Mouse (Mus musculus) kidney, embryonic 14.5 days (tissue): ENCODE measurements around the gene Tuba1a. TPM values are rescaled to one million over a fixed set of nuclear protein-coding genes. Genes with fewer than 3 reads are reported as not detected.

Experiments
- ATAC-seq: fragments of 200-750 bp; cut with Nextera tagmentation; 2 replicates; pipeline ENCODE4 v1.8.0; 2017; ENCODE audit warnings: moderate number of reproducible peaks, mild to moderate bottlenecking, moderate TSS enrichment, moderate library complexity; ENCODE audit not compliant: low FRiP score, low TSS enrichment
- H3K27ac ChIP-seq: fragments of 300-500 bp; sonication (generic); 2 replicates; pipeline ENCODE4 v1.5.1; 2014; ENCODE audit warnings: low read depth, mild to moderate bottlenecking, low read length, moderate library complexity, mixed read lengths
- H3K27me3 ChIP-seq: fragments of 300-500 bp; sonication (generic); 2 replicates; pipeline ENCODE4 v1.6.1; 2014; ENCODE audit warnings: mild to moderate bottlenecking, low read length; ENCODE audit not compliant: control insufficient read depth, insufficient read depth
- H3K36me3 ChIP-seq: fragments of 300-500 bp; sonication (generic); 2 replicates; pipeline ENCODE4 v1.6.1; 2014; ENCODE audit warnings: low read length, mixed read lengths; ENCODE audit not compliant: control insufficient read depth, insufficient read depth
- H3K4me1 ChIP-seq: fragments of 300-500 bp; sonication (generic); 2 replicates; pipeline ENCODE4 v1.6.1; 2014; ENCODE audit warnings: low read length, mixed read lengths; ENCODE audit not compliant: control insufficient read depth, insufficient read depth
- H3K4me2 ChIP-seq: fragments of 300-500 bp; sonication (generic); replicated peaks from 2 replicates; pipeline ENCODE4 v1.6.1; 2014; ENCODE audit warnings: low read depth, mild to moderate bottlenecking, low read length
- H3K4me3 ChIP-seq: fragments of 300-500 bp; sonication (generic); 2 replicates; pipeline ENCODE4 v1.5.1; 2014; ENCODE audit warnings: mild to moderate bottlenecking, low read length
- H3K9ac ChIP-seq: fragments of 300-500 bp; sonication (generic); 2 replicates; pipeline ENCODE4 v1.6.1; 2014; ENCODE audit warnings: low read depth, mild to moderate bottlenecking, low read length, moderate library complexity
- H3K9me3 ChIP-seq: fragments of 300-500 bp; sonication (generic); 2 replicates; pipeline ENCODE4 v1.6.1; 2016; ENCODE audit warnings: low read length; ENCODE audit not compliant: control insufficient read depth
- WGBS: fragments of 180-500 bp; shearing (Covaris S2); extraction: QIAGEN DNeasy Blood & Tissue Kit; methylation state at CpG from one replicate; pipeline ENCODE4 v1.1.7; 2014; 5-methylcytosine and 5-hydroxymethylcytosine counted together
- polyA plus RNA-seq: library from polyadenylated mRNA; unstranded; fragments of >200 nt; fragmentation: Nextera tagmentation; extraction: Ambion mirVana; gene quantifications from 2 replicates; pipeline ENCODE4 v1.2.1, GENCODE M21; 2014

The Tuba1a gene
- polyA plus RNA-seq, 1 experiment from 2014 or later = 891 TPM

GRCm38 (mm10) chr15:98993093-98993793, 39.7 kb upstream of the Tuba1a start:
- peak; percentile 94 for ATAC-seq
- peaks cover 9% of the 10 kb centered on the region for H3K4me1 ChIP-seq
- no peaks in the 10 kb centered on the region for H3K36me3 ChIP-seq
- peak overlapping the region; percentile 94 for H3K27ac ChIP-seq
- H3K4me2 ChIP-seq = peak overlapping the region; percentile 64
- peak overlapping the region; percentile 38 for H3K4me3 ChIP-seq
- H3K27me3 ChIP-seq = no peaks in the 10 kb centered on the region
- no peaks in the 10 kb centered on the region for H3K9me3 ChIP-seq
- peak overlapping the region; percentile 63 for H3K9ac ChIP-seq
- WGBS = 6% methylated on average over 35 of the region's 35 CpGs

- H3K27me3 ChIP-seq = no peaks in the 10 kb centered on the region
- no peaks in the 10 kb centered on the region for H3K9me3 ChIP-seq
- H3K9ac ChIP-seq = peak overlapping the region; percentile 63; the same call in 1 of the 2 replicates
- H3K4me1 ChIP-seq = peaks cover 9% of the 10 kb centered on the region
- ATAC-seq = no peak
- WGBS = 38% methylated on average over 17 of the region's 17 CpGs
- peak overlapping the region; percentile 38 for H3K4me3 ChIP-seq
- no peaks in the 10 kb centered on the region for H3K36me3 ChIP-seq
- H3K27ac ChIP-seq = peak overlapping the region; percentile 94; the same call in 1 of the 2 replicates
- H3K4me2 ChIP-seq = peak overlapping the region; percentile 64
Measured at GRCm38 (mm10) chr15:98992086-98992912, 38.8 kb upstream of the Tuba1a start.

- no peak overlapping the region for H3K27ac ChIP-seq
- WGBS = 40% methylated on average over 9 of the region's 9 CpGs
- H3K27me3 ChIP-seq = no peaks in the 10 kb centered on the region
- no peak for ATAC-seq
- no peak overlapping the region for H3K4me2 ChIP-seq
- H3K4me3 ChIP-seq = no peak overlapping the region
- H3K36me3 ChIP-seq = no peaks in the 10 kb centered on the region
- no peaks in the 10 kb centered on the region for H3K9me3 ChIP-seq
- H3K9ac ChIP-seq = peak overlapping the region; percentile 40
- H3K4me1 ChIP-seq = peaks cover 9% of the 10 kb centered on the region
Measured at GRCm38 (mm10) chr15:98991540-98992050, 38.1 kb upstream of the Tuba1a start.

DNA sequence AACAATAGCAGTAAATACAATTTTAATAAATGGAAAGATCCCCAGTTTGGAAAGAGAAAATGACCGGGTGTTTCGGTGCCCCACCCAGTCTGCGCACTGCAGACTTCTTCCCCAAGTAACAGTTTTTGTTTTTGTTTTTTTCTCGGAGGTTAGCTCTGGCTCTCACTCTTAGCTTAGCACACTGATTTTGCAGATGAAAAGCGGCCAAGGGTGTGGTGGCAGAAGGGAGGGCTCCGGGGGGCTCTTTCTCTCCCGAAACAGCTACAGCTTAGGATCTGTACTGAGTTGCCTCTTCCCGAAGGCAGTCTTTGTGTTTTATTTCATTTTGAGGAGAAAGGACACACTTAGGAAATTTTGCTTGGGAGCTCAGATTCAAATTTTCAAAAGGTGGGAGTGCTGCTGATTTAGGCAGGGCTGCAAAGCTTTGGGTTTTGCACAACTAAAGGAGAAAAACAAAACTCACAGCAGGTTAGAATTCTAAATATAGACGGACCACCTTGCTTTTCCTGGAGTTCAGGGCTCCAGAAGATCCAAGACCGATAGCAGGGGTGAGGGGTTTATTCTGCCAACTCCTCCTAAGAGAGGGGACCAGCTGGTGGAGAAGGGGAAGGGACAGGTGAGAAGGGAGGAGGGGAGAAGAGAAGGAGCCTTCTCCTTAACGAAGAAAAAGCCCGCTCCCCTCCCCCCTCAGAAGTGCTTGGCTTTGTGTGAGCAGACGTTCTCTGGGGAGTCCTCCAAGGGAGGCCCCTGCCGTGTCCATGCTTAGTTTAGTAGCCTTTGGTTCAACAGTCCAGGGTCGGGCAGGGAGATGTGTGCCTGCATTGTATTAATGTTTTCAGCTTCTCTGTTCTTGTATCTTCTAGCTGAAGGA, 37.4 kb upstream of the Tuba1a start:
- H3K4me1 ChIP-seq = peaks cover 11% of the 10 kb centered on the region
- H3K4me2 ChIP-seq = 0 out of 2 replicates have a peak overlapping the region, but pooled peaks have one; percentile 2
- no peaks in the 10 kb centered on the region for H3K9me3 ChIP-seq
- H3K27ac ChIP-seq = no peak overlapping the region; the same call in 1 of the 2 replicates
- no peaks in the 10 kb centered on the region for H3K36me3 ChIP-seq
- peak overlapping the region; percentile 40 for H3K9ac ChIP-seq
- no peaks in the 10 kb centered on the region for H3K27me3 ChIP-seq
- ATAC-seq = no peak
- WGBS = 33% methylated on average over 15 of the region's 15 CpGs
- no peak overlapping the region for H3K4me3 ChIP-seq

DNA sequence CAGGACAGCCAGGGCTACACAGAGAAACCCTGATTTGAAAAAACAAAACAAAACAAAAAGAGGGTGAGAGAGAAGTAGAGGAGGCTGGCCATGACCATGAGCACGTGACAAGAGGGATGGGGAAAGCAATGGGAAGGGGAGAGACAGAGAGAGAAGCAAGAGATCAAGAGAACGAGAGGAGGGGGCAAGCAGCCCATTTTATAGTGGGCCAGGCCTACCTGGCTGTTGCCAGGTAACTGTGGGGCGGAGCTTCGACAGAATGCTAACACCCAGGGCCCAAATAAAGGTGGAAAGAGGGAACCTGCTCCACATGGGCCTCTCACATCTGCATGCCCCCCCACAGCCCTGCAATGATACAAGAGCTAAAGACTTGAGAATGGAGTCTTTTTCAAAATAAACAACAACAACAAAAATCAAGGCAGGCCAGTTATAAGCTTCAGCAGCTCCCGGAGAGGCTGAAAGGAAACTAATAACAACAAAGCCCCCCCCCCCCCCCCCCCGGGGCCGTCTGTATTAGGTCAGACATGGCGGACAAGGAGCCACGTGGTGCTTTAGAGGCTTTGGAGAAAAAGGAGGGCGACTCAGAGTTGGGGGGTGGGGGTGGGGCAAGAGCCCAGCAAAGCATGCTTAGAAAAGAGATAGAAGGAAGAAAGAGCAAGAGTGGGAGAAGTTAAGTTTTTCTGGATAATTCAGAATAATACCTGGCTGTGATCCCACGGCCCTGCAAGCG, 36.4 kb upstream of the Tuba1a start:
- Histone ChIP-seq H3K27me3 (no peaks in the 10 kb centered on the region), H3K27ac (no peak overlapping the region), H3K9me3 (no peaks in the 10 kb centered on the region), H3K4me1 (peaks cover 11% of the 10 kb centered on the region), H3K9ac (no peak overlapping the region), H3K36me3 (no peaks in the 10 kb centered on the region), H3K4me2 (no peak overlapping the region), H3K4me3 (no peak overlapping the region)
- ATAC-seq = no peak
- 49% methylated on average over 10 of the region's 12 CpGs for WGBS

GRCm38 (mm10) chr15:98988787-98989186, 35.3 kb upstream of the Tuba1a start:
- WGBS = 71% methylated on average over 3 of the region's 3 CpGs
- no peak for ATAC-seq
- H3K9ac ChIP-seq = no peak overlapping the region
- no peaks in the 10 kb centered on the region for H3K9me3 ChIP-seq
- no peak overlapping the region for H3K27ac ChIP-seq
- H3K36me3 ChIP-seq = no peaks in the 10 kb centered on the region
- peaks cover 11% of the 10 kb centered on the region for H3K4me1 ChIP-seq
- H3K4me2 ChIP-seq = no peak overlapping the region
- H3K4me3 ChIP-seq = no peak overlapping the region
- no peaks in the 10 kb centered on the region for H3K27me3 ChIP-seq

GRCm38 (mm10) chr15:98987661-98988181, 34.2 kb upstream of the Tuba1a start:
- Histone ChIP-seq H3K4me3 (no peak overlapping the region), H3K9ac (no peak overlapping the region), H3K9me3 (no peaks in the 10 kb centered on the region), H3K27me3 (no peaks in the 10 kb centered on the region), H3K27ac (peak overlapping the region; percentile 44; the same call in 1 of the 2 replicates), H3K36me3 (no peaks in the 10 kb centered on the region), H3K4me1 (0 out of 2 replicates have a peak, but pooled peaks cover 8% of the 10 kb centered on the region), H3K4me2 (no peak overlapping the region)
- no peak for ATAC-seq
- 48% methylated on average over 8 of the region's 8 CpGs for WGBS
